Mouse (Mus musculus) liver, adult 2 months (tissue): Measurements from ENCODE around the gene Sh3bp4. TPM values are rescaled to one million over a fixed set of nuclear protein-coding genes. Genes with fewer than 3 reads are reported as not detected.

ENCODE experiments used
- DNase-seq: peaks from one replicate; pipeline ENCODE4 v3.0.0-alpha.2; 2011; ENCODE audit warnings: low read depth, low spot score; ENCODE audit errors: extremely low read depth
- H3K27ac ChIP-seq: fragments of 200-500 bp; replicated peaks from 2 replicates; pipeline ENCODE4 v1.5.1; 2012; ENCODE audit warnings: low read depth, mild to moderate bottlenecking, control low read depth, inconsistent platforms, low read length; ENCODE audit not compliant: insufficient read depth
- H3K27me3 ChIP-seq: fragments of 200-500 bp; 2 replicates; pipeline ENCODE4 v1.6.1; 2012; ENCODE audit warnings: mild to moderate bottlenecking, moderate library complexity, low read length, inconsistent platforms; ENCODE audit not compliant: control insufficient read depth, insufficient read depth
- H3K36me3 ChIP-seq: fragments of 200-500 bp; 2 replicates; pipeline ENCODE4 v1.6.1; 2012; ENCODE audit warnings: low read length, inconsistent platforms; ENCODE audit not compliant: control insufficient read depth, insufficient read depth
- H3K4me1 ChIP-seq: fragments of 200-500 bp; 2 replicates; pipeline ENCODE4 v1.6.1; 2011; ENCODE audit warnings: low read length; ENCODE audit not compliant: control insufficient read depth, insufficient read depth
- H3K4me3 ChIP-seq: fragments of 200-500 bp; 2 replicates; pipeline ENCODE4 v1.5.1; 2011; ENCODE audit warnings: low read depth, mild to moderate bottlenecking, control low read depth, low read length, moderate library complexity; ENCODE audit not compliant: insufficient read depth
- H3K79me2 ChIP-seq: fragments of 200-500 bp; 2 replicates; pipeline ENCODE4 v1.6.1; 2012; ENCODE audit warnings: inconsistent platforms, mild to moderate bottlenecking, low read length, moderate library complexity; ENCODE audit not compliant: control insufficient read depth, insufficient read depth
- H3K9ac ChIP-seq: fragments of 200-500 bp; 2 replicates; pipeline ENCODE4 v1.6.1; 2012; ENCODE audit warnings: low read depth, mild to moderate bottlenecking, control low read depth, inconsistent platforms, low read length
- CTCF ChIP-seq: fragments of 200-500 bp; IDR thresholded peaks from 2 replicates; pipeline ENCODE4 v1.5.1; 2011; ENCODE audit warnings: low read depth, low read length, control low read depth
- POLR2A ChIP-seq: fragments of 200-500 bp; IDR thresholded peaks from 2 replicates; pipeline ENCODE4 v1.6.1; 2011; ENCODE audit warnings: low read length, control low read depth; ENCODE audit not compliant: insufficient read depth; ENCODE audit errors: extremely low read depth
- WGBS: fragments of 180-500 bp; shearing (Covaris S2); methylation state at CpG from one replicate; pipeline ENCODE4 v1.1.7; 2018; 5-methylcytosine and 5-hydroxymethylcytosine counted together
- polyA plus RNA-seq: library from polyadenylated mRNA; depleted of rRNA; stranded (reverse); fragments of >200 nt; gene quantifications from 2 replicates; pipeline ENCODE4 v1.2.3, GENCODE M21; 2012
- total RNA-seq: library from RNA; depleted of rRNA; stranded (reverse); fragments of >200 nt; gene quantifications from 2 replicates; pipeline ENCODE4 v1.2.3, GENCODE M21; 2014

Sh3bp4 gene
- total and polyA plus RNA-seq, 2 experiments = 0.45 to 0.46 TPM

DNA sequence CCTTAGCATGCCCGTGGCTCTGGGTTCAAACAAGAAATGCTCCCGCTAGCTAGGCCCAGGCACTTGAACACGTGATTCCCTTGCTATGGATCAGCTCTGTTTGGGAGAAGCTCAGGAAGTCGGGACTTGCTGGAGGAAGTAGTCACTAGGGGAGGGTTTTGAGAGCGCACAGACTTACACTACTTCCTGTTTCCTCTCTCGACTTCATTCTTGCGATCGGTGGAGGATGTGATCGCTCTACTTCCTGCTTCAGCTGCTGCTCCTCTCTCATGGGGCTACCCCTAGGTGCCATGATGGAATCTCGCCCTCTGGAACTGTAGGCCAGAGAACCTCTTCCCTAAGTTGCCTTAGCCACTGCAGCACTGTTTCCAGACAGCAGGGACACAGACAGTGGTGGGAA is 27.3 kb upstream of the Sh3bp4 start:
- H3K9ac ChIP-seq = no peak overlapping the region
- no peak overlapping the region for H3K4me3 ChIP-seq
- 92% methylated on average over 10 of the region's 10 CpGs for WGBS
- no peaks in the 10 kb centered on the region for H3K4me1 ChIP-seq
- TF ChIP-seq POLR2A (no peak), CTCF (no peak)
- H3K36me3 ChIP-seq = no peaks in the 10 kb centered on the region
- no peaks in the 10 kb centered on the region for H3K27me3 ChIP-seq
- H3K79me2 ChIP-seq = no peaks in the 10 kb centered on the region
- no peak overlapping the region for H3K27ac ChIP-seq
- DNase-seq = no peak

DNA sequence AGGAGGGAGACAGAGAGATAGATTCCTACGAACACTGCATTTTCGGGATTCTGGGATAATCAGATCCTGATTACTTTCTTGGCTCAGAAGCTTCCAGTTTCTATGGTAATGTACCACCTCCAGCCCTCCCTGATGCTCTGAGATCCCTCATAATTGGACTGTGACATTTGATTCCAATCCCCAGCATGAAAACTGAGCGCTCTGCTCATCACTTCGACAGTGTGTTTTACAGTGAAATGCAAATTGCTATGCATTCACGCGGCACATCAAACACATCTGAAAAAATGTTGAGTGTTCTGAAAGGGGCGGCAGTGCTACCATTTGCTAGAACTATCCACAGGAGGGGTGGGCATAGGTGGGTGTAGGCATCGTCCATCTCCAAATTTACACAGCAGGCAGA is 24.8 kb upstream of the Sh3bp4 start:
- Histone ChIP-seq H3K4me3 (no peak overlapping the region), H3K36me3 (no peaks in the 10 kb centered on the region), H3K9ac (no peak overlapping the region), H3K4me1 (no peaks in the 10 kb centered on the region), H3K79me2 (no peaks in the 10 kb centered on the region), H3K27me3 (no peaks in the 10 kb centered on the region), H3K27ac (no peak overlapping the region)
- no peak for TF ChIP-seq POLR2A
- TF ChIP-seq CTCF = no peak
- DNase-seq = no peak
- 95% methylated on average over 8 of the region's 8 CpGs for WGBS

GRCm38 (mm10) chr1:89049506-89049905 is 20.7 kb upstream of the Sh3bp4 start:
- Histone ChIP-seq H3K79me2 (no peaks in the 10 kb centered on the region), H3K4me1 (no peaks in the 10 kb centered on the region), H3K36me3 (no peaks in the 10 kb centered on the region), H3K27me3 (no peaks in the 10 kb centered on the region), H3K27ac (no peak overlapping the region), H3K4me3 (no peak overlapping the region), H3K9ac (no peak overlapping the region)
- TF ChIP-seq CTCF (no peak), POLR2A (no peak)
- WGBS = 92% methylated on average over 4 of the region's 4 CpGs
- DNase-seq = no peak

- H3K4me1 ChIP-seq = no peaks in the 10 kb centered on the region
- no peak overlapping the region for H3K27ac ChIP-seq
- 74% methylated on average over 1 of the region's 1 CpGs for WGBS
- H3K79me2 ChIP-seq = no peaks in the 10 kb centered on the region
- H3K36me3 ChIP-seq = no peaks in the 10 kb centered on the region
- H3K4me3 ChIP-seq = no peak overlapping the region
- TF ChIP-seq CTCF (no peak), POLR2A (no peak)
- H3K9ac ChIP-seq = no peak overlapping the region
- no peaks in the 10 kb centered on the region for H3K27me3 ChIP-seq
- DNase-seq = no peak
Measured at GRCm38 (mm10) chr1:89056175-89056574, 14.0 kb upstream of the Sh3bp4 start.

GRCm38 (mm10) chr1:89057430-89057829 is 12.8 kb upstream of the Sh3bp4 start:
- H3K27ac ChIP-seq = no peak overlapping the region
- H3K4me1 ChIP-seq = no peaks in the 10 kb centered on the region
- H3K79me2 ChIP-seq = no peaks in the 10 kb centered on the region
- no peak for DNase-seq
- no peaks in the 10 kb centered on the region for H3K36me3 ChIP-seq
- H3K9ac ChIP-seq = no peak overlapping the region
- 93% methylated on average over 3 of the region's 3 CpGs for WGBS
- H3K27me3 ChIP-seq = no peaks in the 10 kb centered on the region
- TF ChIP-seq CTCF = no peak
- no peak for TF ChIP-seq POLR2A
- H3K4me3 ChIP-seq = no peak overlapping the region

DNA sequence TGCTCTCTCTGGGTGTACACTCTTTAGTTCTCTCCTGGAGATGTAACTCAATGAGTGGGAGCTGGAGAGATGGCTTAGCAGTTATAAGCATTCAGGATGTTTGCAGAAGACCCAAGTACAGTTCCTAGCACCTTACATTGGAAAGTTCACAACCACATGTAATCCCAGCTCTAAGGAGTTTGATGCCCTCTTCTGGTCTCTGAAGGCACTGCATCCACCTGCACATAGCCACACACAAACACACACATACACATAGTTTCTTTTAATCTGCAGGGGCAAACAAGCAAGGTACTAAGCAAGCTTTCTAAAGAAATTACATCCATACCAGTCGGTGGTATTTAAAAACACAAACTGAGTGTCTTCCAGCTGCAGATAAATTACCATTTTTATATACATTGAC is 12.2 kb upstream of the Sh3bp4 start:
- Histone ChIP-seq H3K9ac (no peak overlapping the region), H3K79me2 (no peaks in the 10 kb centered on the region), H3K4me3 (no peak overlapping the region), H3K4me1 (no peaks in the 10 kb centered on the region), H3K36me3 (no peaks in the 10 kb centered on the region), H3K27me3 (no peaks in the 10 kb centered on the region), H3K27ac (no peak overlapping the region)
- 100% methylated on average over 1 of the region's 1 CpGs for WGBS
- DNase-seq = no peak
- TF ChIP-seq POLR2A (no peak), CTCF (peak; percentile 29; the same call in 1 of the 2 replicates)
